Mouse (Mus musculus) bone marrow, adult 2 months (tissue): ENCODE data around the gene Sik1. TPM values are rescaled to one million over a fixed set of nuclear protein-coding genes. Genes with fewer than 3 reads are reported as not detected.

ENCODE experiments used
- H3K27ac ChIP-seq: fragments of 200-500 bp; 2 replicates; pipeline ENCODE4 v1.5.1; 2012; ENCODE audit warnings: low read depth, mild to moderate bottlenecking, control low read depth, inconsistent platforms, low read length; ENCODE audit not compliant: control insufficient read depth, poor library complexity, insufficient read depth
- H3K4me1 ChIP-seq: fragments of 200-500 bp; 2 replicates; pipeline ENCODE4 v1.6.1; 2011; ENCODE audit warnings: low read length; ENCODE audit not compliant: control insufficient read depth, insufficient read depth
- H3K4me3 ChIP-seq: fragments of 200-500 bp; replicated peaks from 2 replicates; pipeline ENCODE3; 2011; ENCODE audit warnings: mild to moderate bottlenecking, low read depth, low read length, control low read depth; ENCODE audit not compliant: control insufficient read depth
- CTCF ChIP-seq: fragments of 200-500 bp; IDR thresholded peaks from 2 replicates; pipeline ENCODE4 v1.5.1; 2011; ENCODE audit warnings: low read length, control low read depth; ENCODE audit not compliant: control insufficient read depth, insufficient read depth
- POLR2A ChIP-seq: fragments of 200-500 bp; IDR thresholded peaks from 2 replicates; pipeline ENCODE4 v1.6.1; 2011; ENCODE audit warnings: low read depth, mild to moderate bottlenecking, control low read depth, low read length, borderline replicate concordance; ENCODE audit not compliant: control insufficient read depth
- WGBS: fragments of 180-500 bp; shearing (Covaris S2); methylation state at CpG from one replicate; pipeline ENCODE4 v1.1.7; 2018; 5-methylcytosine and 5-hydroxymethylcytosine counted together
- polyA plus RNA-seq: library from polyadenylated mRNA; stranded (reverse); fragments of >200 nt; gene quantifications from 2 replicates; pipeline ENCODE4 v1.2.4, GENCODE M21; 2011; ENCODE audit warnings: low replicate concordance; ENCODE audit not compliant: missing spikeins, insufficient read depth, insufficient read length

Sik1 gene
- polyA plus RNA-seq, 1 experiment = 42.9 TPM

GRCm38 (mm10) chr17:31863151-31863815 is 7.7 kb upstream of the Sik1 start:
- Histone ChIP-seq H3K4me3 (no peak overlapping the region), H3K4me1 (no peaks in the 10 kb centered on the region; the same call in 1 of the 2 replicates), H3K27ac (no peak overlapping the region)
- TF ChIP-seq CTCF (no peak), POLR2A (no peak)
- 68% methylated on average over 10 of the region's 10 CpGs for WGBS

- no peak overlapping the region for H3K4me3 ChIP-seq
- 85% methylated on average over 6 of the region's 6 CpGs for WGBS
Observed at GRCm38 (mm10) chr17:31862136-31862535, 6.5 kb upstream of the Sik1 start.

GRCm38 (mm10) chr17:31861661-31862060 is 6.1 kb upstream of the Sik1 start:
- H3K4me3 ChIP-seq = no peak overlapping the region
- H3K27ac ChIP-seq = no peak overlapping the region
- 83% methylated on average over 5 of the region's 5 CpGs for WGBS
- TF ChIP-seq POLR2A (no peak), CTCF (no peak)
- H3K4me1 ChIP-seq = no peaks in the 10 kb centered on the region; the same call in 1 of the 2 replicates

More at GRCm38 (mm10) chr17:31862136-31862535, 6.5 kb upstream of the Sik1 start:
- TF ChIP-seq CTCF (no peak), POLR2A (no peak)
- Histone ChIP-seq H3K27ac (no peak overlapping the region), H3K4me1 (no peaks in the 10 kb centered on the region; the same call in 1 of the 2 replicates)

- no peaks in the 10 kb centered on the region; the same call in 1 of the 2 replicates for H3K4me1 ChIP-seq
- no peak overlapping the region for H3K27ac ChIP-seq
Observed at GRCm38 (mm10) chr17:31860856-31861255, 5.3 kb upstream of the Sik1 start.

DNA sequence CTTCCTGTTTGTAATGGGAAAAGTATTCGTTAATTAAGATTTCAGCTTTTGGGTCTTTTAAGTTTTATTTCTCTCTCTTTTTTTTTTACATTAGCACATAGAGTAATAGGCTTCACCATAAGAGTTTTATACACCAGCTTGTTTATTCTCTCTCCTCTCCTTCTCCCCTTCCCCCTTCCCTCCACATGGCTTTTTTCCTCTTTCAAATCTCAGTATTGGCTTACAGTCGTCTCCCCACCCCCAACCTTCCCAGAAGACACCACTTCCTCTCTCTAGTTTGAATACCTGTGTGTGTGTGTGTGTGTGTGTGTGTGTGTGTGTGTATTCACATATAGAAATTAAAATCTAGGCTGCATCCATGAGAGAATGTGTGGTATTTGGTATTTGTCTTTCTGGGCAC is 3.8 kb upstream of the Sik1 start:
- no peak overlapping the region for H3K4me3 ChIP-seq
- 54% methylated on average over 2 of the region's 2 CpGs for WGBS
- no peaks in the 10 kb centered on the region; the same call in 1 of the 2 replicates for H3K4me1 ChIP-seq
- TF ChIP-seq POLR2A (no peak), CTCF (no peak)
- no peak overlapping the region for H3K27ac ChIP-seq

More at GRCm38 (mm10) chr17:31860856-31861255, 5.3 kb upstream of the Sik1 start:
- H3K4me3 ChIP-seq = no peak overlapping the region
- WGBS = 82% methylated on average over 8 of the region's 8 CpGs
- TF ChIP-seq CTCF (no peak), POLR2A (no peak)

GRCm38 (mm10) chr17:31858786-31859185 is 3.2 kb upstream of the Sik1 start:
- TF ChIP-seq POLR2A = no peak
- TF ChIP-seq CTCF = no peak

DNA sequence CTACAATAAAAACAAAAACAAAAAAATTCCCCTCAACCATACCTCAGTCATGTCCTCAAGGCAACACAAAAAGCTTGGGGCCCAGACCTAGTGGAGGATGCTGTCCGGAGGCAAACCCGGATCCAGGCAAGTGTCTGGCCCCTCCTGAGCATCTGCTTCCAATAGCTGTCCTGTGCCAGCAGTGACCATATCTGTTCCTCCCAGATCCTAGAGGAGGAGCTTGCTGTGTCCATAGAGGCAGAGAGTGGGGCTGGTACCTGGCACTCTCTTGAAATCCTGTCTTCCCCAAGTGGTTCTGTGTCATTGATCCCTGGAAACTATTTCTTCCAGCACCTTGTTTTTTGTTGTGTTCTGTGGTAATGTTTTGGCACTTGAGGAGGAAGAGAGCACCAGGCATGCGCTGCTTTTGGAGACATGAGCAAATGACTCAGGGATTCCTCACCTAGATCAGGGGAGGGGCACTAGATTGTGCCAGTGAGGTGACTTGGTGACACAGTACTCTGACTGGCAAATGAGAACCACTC is 2.4 kb upstream of the Sik1 start:
- whole genome bisulfite sequencing = 89% methylated on average over 3 of the region's 3 CpGs
- no peak overlapping the region for H3K27ac ChIP-seq
- TF ChIP-seq CTCF = no peak
- TF ChIP-seq POLR2A = no peak
- H3K4me1 ChIP-seq = no peaks in the 10 kb centered on the region; the same call in 1 of the 2 replicates
- H3K4me3 ChIP-seq = no peak overlapping the region

More at GRCm38 (mm10) chr17:31858786-31859185, 3.2 kb upstream of the Sik1 start:
- no peak overlapping the region for H3K27ac ChIP-seq
- 79% methylated on average over 2 of the region's 2 CpGs for WGBS
- no peaks in the 10 kb centered on the region; the same call in 1 of the 2 replicates for H3K4me1 ChIP-seq
- no peak overlapping the region for H3K4me3 ChIP-seq

DNA sequence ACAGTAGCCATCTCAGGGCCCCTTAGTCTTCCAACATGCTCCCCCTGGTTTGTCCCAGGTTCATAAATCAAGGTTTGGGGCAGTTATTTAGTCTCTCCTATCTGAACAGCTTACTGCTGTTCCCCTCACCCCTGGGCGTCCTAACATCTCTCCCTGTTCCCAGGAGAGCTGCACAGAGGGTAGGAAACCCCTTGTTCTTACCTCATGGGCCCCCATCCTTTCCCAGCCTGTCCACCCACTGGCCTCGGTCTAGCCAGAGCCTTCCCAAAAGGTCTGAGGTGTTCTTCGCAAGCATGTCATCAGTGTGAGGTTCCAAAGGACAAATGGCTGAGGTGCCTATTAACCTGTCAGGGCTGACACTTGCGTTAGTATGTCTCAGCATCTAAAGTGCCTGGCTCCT is 1.6 kb upstream of the Sik1 start:
- Histone ChIP-seq H3K4me1 (no peaks in the 10 kb centered on the region; the same call in 1 of the 2 replicates), H3K4me3 (no peak overlapping the region), H3K27ac (no peak overlapping the region)
- WGBS = 82% methylated on average over 4 of the region's 4 CpGs
- TF ChIP-seq POLR2A = no peak
- TF ChIP-seq CTCF = no peak
